Mouse (Mus musculus) kidney, adult 2 months (tissue): ENCODE measurements around the gene Hoxd10. TPM values are rescaled to one million over a fixed set of nuclear protein-coding genes. Genes with fewer than 3 reads are reported as not detected.
A peak's percentile ranks its signal among the peaks of the same experiment; 100 is the strongest.

Experiments used
- DNase-seq: peaks from one replicate; pipeline ENCODE4 v3.0.0; 2021
- H3K27ac ChIP-seq: fragments of 200-500 bp; 2 replicates; pipeline ENCODE4 v1.5.1; 2012; ENCODE audit warnings: low read depth, low read length, control low read depth, inconsistent platforms; ENCODE audit not compliant: insufficient read depth
- H3K27me3 ChIP-seq: fragments of 200-500 bp; replicated peaks from 2 replicates; pipeline ENCODE4 v1.6.1; 2012; ENCODE audit warnings: mild to moderate bottlenecking, moderate library complexity, low read length, inconsistent platforms; ENCODE audit not compliant: control insufficient read depth, insufficient read depth
- H3K36me3 ChIP-seq: fragments of 200-500 bp; 2 replicates; pipeline ENCODE4 v1.6.1; 2012; ENCODE audit warnings: mild to moderate bottlenecking, moderate library complexity, low read length, inconsistent platforms; ENCODE audit not compliant: control insufficient read depth, insufficient read depth
- H3K4me1 ChIP-seq: fragments of 200-500 bp; 2 replicates; pipeline ENCODE4 v1.6.1; 2011; ENCODE audit warnings: low read length; ENCODE audit not compliant: control insufficient read depth, insufficient read depth
- H3K4me3 ChIP-seq: fragments of 200-500 bp; 2 replicates; pipeline ENCODE4 v1.5.1; 2011; ENCODE audit warnings: mild to moderate bottlenecking, low read depth, low read length, control low read depth; ENCODE audit not compliant: insufficient read depth
- CTCF ChIP-seq: fragments of 200-500 bp; conservative IDR thresholded peaks from 2 replicates; pipeline ENCODE4 v1.5.1; 2011; ENCODE audit warnings: low read depth, mild to moderate bottlenecking, control low read depth, low read length, moderate library complexity, mixed read lengths; ENCODE audit not compliant: insufficient read depth, insufficient read length
- POLR2A ChIP-seq: fragments of 200-500 bp; IDR thresholded peaks from one replicate; pipeline ENCODE4 v1.6.1; 2011; ENCODE audit warnings: low read depth, low read length, control low read depth
- WGBS: fragments of 180-500 bp; shearing (Covaris S2); methylation state at CpG from one replicate; pipeline ENCODE4 v1.1.7; 2018; 5-methylcytosine and 5-hydroxymethylcytosine counted together
- polyA plus RNA-seq: library from polyadenylated mRNA; depleted of rRNA; stranded (reverse); fragments of >200 nt; gene quantifications from 2 replicates; pipeline ENCODE4 v1.2.3, GENCODE M21; 2012

Hoxd10 gene
- polyA plus RNA-seq, 1 experiment: 7.9 TPM

DNA sequence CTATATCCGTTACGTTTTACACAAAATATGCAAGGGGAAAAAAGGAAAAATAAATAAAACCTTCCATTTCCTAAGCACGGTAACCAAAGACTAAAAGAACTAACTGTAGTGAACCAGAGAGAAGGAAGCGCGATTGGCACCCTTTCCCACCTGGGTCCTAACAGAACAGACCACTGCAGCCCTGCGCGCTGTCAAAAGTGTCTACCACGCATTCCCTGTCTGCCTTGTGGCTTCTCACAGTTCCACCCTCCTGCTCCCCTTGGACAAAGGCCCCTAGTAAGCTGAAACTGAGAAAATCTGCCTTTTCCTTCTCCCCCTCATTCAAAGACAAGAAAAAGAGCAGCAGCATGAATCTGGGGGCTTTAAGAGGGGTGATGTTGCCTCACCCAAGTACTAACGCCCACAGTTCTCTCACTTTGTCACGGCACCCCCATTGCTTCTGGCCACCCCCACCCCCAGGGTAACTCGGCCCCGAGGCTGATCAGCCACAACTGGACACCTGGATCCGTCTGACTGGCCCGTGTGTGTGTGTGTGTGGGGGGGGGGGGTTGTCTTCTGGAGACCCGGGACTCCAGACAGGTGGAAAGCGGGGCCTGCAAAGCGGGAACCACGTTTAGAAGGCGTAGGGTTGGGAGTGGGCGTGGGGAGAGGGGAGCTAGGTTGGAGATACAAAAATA is 36.8 kb upstream of the Hoxd10 start:
- no peak for DNase-seq
- no peak overlapping the region for H3K4me3 ChIP-seq

DNA sequence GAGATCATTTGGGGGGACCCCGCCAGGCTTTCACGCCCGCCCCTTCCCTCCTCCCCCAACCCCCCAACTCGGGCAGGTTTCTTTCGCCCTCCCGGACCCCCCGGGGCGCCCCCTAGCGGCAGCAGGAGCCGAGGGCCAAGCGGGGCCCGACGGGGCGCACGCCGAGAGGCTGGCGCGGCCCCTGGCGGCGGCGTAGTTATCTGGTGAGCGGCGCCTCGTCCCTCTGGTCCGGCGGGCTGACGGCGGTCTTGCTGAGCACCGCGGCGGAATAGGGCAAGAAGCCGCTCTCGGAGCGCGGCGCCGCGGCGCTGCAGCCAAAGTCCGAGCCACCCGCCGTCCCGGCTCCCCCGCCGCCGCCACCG is 36.3 kb upstream of the Hoxd10 start:
- Histone ChIP-seq H3K4me1 (no peaks in the 10 kb centered on the region), H3K4me3 (no peak overlapping the region), H3K27ac (no peak overlapping the region), H3K27me3 (peaks cover 28% of the 10 kb centered on the region), H3K36me3 (no peaks in the 10 kb centered on the region)
- WGBS: 2% methylated on average over 41 of the region's 47 CpGs
- TF ChIP-seq POLR2A (no peak), CTCF (no peak)
- peak; percentile 27 for DNase-seq

More for the DNA sequence above, 36.8 kb upstream of the Hoxd10 start:
- H3K27me3 ChIP-seq: peaks cover 28% of the 10 kb centered on the region
- H3K36me3 ChIP-seq: no peaks in the 10 kb centered on the region
- 7% methylated on average over 20 of the region's 20 CpGs for WGBS
- TF ChIP-seq CTCF: no peak
- TF ChIP-seq POLR2A: no peak
- H3K4me1 ChIP-seq: no peaks in the 10 kb centered on the region
- H3K27ac ChIP-seq: no peak overlapping the region

DNA sequence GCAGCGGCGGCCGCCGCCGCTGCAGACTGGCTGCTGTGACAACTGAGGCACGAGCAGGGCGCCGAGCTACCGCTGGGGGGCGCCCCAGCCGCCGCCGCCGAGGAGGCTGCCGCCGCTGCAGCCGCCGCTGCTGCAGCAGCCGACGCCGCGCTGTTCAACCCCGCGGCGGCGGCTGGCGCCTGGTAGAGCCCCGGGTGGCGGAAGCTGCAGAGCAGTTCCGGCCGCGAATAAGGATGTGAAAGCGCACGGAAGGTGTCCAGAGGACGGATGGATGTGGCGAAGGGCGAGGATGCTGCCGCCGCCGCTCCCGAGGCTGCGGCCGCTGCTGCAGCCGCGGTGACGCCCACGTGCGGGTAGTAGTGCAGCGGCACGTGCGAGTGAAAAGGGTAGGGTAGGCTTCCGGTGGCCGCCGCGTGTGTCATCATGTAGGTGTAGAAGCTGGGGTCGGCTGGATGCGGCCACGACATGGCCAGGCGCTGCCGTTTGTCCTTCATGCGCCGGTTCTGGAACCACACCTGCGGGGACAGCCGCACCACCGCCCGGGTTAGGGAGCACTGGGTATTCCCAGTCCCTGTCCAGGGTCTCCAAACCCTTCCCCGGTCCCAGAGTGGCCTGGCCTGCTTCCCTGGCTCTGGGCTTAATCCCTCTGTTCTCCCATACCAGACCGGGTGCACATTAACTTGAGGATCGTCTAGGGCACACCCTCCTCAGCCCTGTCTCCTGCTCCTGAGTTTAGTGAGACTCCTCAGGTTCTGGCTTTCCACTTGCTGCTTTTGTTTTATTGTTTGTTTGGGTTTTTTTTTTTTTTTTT is 35.7 kb upstream of the Hoxd10 start:
- TF ChIP-seq POLR2A (no peak), CTCF (no peak)
- Histone ChIP-seq H3K36me3 (no peaks in the 10 kb centered on the region), H3K4me1 (no peaks in the 10 kb centered on the region), H3K27me3 (peaks cover 28% of the 10 kb centered on the region), H3K4me3 (no peak overlapping the region), H3K27ac (no peak overlapping the region)
- peak; percentile 44 for DNase-seq
- 2% methylated on average over 68 of the region's 69 CpGs for WGBS

DNA sequence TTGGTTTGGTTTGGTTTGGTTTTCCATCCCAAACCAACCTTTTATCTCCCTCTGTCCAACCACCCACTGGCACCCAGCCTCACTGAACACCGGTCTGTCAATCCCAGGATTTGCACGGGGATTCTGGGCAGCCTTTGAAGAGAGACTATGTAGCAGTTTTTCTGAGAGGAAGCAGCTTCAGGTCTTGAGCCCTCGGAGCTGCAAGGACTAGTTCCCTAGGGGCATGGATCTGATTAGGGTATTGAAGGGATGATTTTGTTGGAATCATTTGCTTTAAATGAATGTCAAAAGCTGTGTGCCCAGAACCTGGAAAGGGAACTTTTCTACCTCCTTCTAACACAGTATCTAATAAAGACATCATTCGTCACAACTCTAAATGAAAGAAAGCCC is 35.1 kb upstream of the Hoxd10 start:
- 14% methylated on average over 4 of the region's 4 CpGs for WGBS
- H3K27me3 ChIP-seq: peaks cover 28% of the 10 kb centered on the region

DNA sequence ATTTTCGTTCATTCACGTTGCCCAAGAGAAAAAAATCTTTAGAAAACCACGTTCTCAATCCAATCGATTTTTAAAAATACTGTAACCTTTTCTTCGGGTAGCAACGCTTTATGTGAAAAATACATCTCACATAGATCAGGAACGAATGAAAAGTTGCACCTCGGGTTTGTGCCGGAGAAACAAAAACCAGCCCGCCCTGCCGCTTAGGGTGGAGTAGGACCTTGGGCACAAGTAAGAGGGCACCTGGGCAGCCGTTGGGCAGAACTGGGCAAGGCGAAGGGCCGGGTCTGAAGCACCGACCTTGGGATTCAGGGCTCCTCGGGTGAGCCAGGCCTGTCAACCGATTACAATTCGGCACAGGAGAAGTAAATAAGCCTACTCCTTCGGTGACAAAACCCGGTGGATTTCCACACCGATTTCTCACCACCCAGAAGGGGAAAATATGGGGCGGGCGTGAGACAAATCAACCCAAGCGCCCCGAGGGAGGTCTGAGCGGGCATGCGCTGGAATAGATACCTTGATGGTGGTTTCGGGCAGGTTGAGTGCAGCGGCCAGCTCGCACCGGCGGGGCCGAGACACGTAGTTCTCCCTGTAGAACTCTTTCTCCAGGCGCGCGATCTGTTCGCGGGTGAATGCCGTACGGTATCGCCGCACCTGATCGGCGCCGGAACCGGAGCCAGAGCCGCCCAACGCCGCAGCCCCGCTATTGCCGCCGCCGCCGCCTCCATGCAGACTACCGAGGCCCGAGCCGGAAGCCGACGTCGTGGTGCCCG is 34.3 kb upstream of the Hoxd10 start:
- no peaks in the 10 kb centered on the region for H3K4me1 ChIP-seq
- peak; percentile 36 for DNase-seq
- 6% methylated on average over 62 of the region's 62 CpGs for WGBS
- H3K27ac ChIP-seq: no peak overlapping the region
- no peak overlapping the region for H3K4me3 ChIP-seq
- TF ChIP-seq CTCF (no peak), POLR2A (no peak)
- H3K27me3 ChIP-seq: peaks cover 28% of the 10 kb centered on the region
- no peaks in the 10 kb centered on the region for H3K36me3 ChIP-seq

More for the DNA sequence above, 35.1 kb upstream of the Hoxd10 start:
- Histone ChIP-seq H3K27ac (no peak overlapping the region), H3K4me3 (no peak overlapping the region), H3K4me1 (no peaks in the 10 kb centered on the region), H3K36me3 (no peaks in the 10 kb centered on the region)
- DNase-seq: peak; percentile 14
- no peak for TF ChIP-seq CTCF
- no peak for TF ChIP-seq POLR2A

DNA sequence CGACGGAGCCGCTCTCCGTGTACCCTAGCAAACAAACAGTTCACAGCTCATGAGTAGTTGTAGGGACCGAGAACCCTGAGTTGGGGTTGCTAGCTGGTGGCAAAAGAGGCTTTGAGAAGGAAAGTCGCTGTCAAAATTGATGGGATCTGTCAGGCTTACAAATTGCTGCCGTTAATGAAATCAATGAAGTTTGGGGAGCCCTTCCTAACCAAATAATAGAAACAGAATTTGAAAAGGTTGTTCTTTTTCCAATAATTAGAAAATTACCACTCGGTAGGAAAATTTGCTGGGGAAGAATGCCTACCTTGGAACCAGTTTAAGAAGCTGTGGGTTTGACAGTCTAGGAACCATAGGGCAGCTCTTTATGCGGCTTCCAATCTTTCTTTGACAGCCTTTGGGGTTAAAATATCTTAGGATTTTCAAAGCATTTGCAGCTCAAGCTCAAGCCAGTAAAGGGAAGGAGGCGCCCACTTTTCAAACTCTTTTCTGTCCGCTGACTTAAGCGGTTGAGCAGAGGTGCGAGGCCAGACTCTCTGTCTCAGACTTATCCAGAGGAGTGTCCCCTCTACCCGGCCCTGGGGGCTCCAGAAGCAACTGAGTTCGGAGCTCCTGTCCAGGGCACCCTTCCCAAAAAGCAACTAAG is 33.6 kb upstream of the Hoxd10 start:
- H3K27me3 ChIP-seq: peaks cover 28% of the 10 kb centered on the region
- TF ChIP-seq CTCF (no peak), POLR2A (no peak)
- H3K27ac ChIP-seq: no peak overlapping the region
- no peak overlapping the region for H3K4me3 ChIP-seq
- H3K4me1 ChIP-seq: no peaks in the 10 kb centered on the region
- WGBS: 9% methylated on average over 15 of the region's 15 CpGs
- peak; percentile 11 for DNase-seq
- no peaks in the 10 kb centered on the region for H3K36me3 ChIP-seq

DNA sequence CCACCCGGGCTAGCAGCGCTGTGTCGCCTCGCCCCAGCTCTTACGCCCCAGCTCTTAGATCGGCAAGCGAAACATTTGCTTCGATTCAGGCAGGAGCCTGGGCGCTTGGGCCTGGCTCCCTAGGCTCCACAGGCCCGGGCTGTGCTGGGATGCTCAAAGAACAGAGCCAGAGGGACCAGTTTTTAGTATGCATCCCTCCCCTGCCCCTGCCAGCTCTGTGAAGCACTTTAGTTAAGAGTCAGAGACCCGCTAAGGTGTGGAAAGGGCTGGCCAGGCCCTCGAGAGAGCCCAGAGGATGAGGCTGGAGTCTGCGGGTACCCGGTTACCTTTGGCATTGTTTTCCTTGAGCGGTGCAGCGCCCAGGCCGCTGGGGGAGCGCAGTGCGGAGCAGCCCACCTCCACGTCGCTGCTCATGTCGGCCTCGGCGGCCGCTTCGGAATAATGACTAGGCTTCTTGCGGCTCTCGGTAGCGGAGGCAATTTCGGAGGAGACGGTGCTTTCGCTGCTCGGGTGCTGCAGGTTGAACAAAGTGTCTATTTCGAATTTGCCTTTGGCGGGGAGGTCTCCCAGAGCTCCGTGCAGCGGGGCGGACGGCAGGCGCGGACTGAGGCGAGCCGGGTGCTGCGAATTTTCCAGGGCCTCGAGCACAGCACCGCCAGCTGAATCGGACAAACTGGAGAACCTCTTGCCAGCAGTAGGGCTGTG is 32.9 kb upstream of the Hoxd10 start:
- Histone ChIP-seq H3K36me3 (no peaks in the 10 kb centered on the region), H3K27ac (no peak overlapping the region), H3K27me3 (peaks cover 27% of the 10 kb centered on the region), H3K4me3 (no peak overlapping the region), H3K4me1 (no peaks in the 10 kb centered on the region)
- TF ChIP-seq POLR2A: no peak
- no peak for TF ChIP-seq CTCF
- WGBS: 6% methylated on average over 47 of the region's 47 CpGs
- peak; percentile 13 for DNase-seq
